Mouse (Mus musculus) lung, postnatal 0 days (tissue): ENCODE results near the gene E2f2. TPM values are rescaled to one million over a fixed set of nuclear protein-coding genes. Genes with fewer than 3 reads are reported as not detected.

Experiments used
- ATAC-seq: fragments of 200-750 bp; cut with Nextera tagmentation; 2 replicates; pipeline ENCODE4 v1.8.0; 2017; ENCODE audit warnings: moderate library complexity
- DNase-seq: peaks from one replicate; pipeline ENCODE4 v3.0.0-alpha.2; 2016; ENCODE audit warnings: low spot score
- H3K27ac ChIP-seq: fragments of 300-500 bp; sonication (generic); 2 replicates; pipeline ENCODE4 v1.5.1; 2014; ENCODE audit warnings: antibody characterized with exemption, mild to moderate bottlenecking, low read length, mixed read lengths
- H3K27me3 ChIP-seq: fragments of 300-500 bp; sonication (generic); replicated peaks from 2 replicates; pipeline ENCODE4 v1.6.1; 2014; ENCODE audit warnings: low read length, mixed read lengths; ENCODE audit not compliant: insufficient read depth
- H3K36me3 ChIP-seq: fragments of 300-500 bp; sonication (generic); 2 replicates; pipeline ENCODE4 v1.6.1; 2014; ENCODE audit warnings: low read length, mixed read lengths; ENCODE audit not compliant: insufficient read depth
- H3K4me1 ChIP-seq: fragments of 300-500 bp; sonication (generic); 2 replicates; pipeline ENCODE4 v1.6.1; 2014; ENCODE audit warnings: antibody characterized with exemption, low read depth, low read length, mixed read lengths; ENCODE audit not compliant: insufficient read depth
- H3K4me2 ChIP-seq: fragments of 300-500 bp; sonication (generic); replicated peaks from 2 replicates; pipeline ENCODE4 v1.6.1; 2014; ENCODE audit warnings: low read depth, mild to moderate bottlenecking, low read length, moderate library complexity, mixed read lengths
- H3K4me3 ChIP-seq: fragments of 300-500 bp; sonication (generic); 2 replicates; pipeline ENCODE4 v1.5.1; 2014; ENCODE audit warnings: low read depth, low read length
- H3K9ac ChIP-seq: fragments of 300-500 bp; sonication (generic); replicated peaks from 2 replicates; pipeline ENCODE4 v1.6.1; 2014; ENCODE audit warnings: low read depth, mild to moderate bottlenecking
- H3K9me3 ChIP-seq: fragments of 300-500 bp; sonication (generic); 2 replicates; pipeline ENCODE4 v1.6.1; 2016; ENCODE audit warnings: low read length, mixed read lengths
- CTCF ChIP-seq: IDR thresholded peaks from 2 replicates; pipeline ENCODE4 v1.5.1; 2016; ENCODE audit warnings: antibody characterized with exemption, mild to moderate bottlenecking
- EP300 ChIP-seq: IDR thresholded peaks from 2 replicates; pipeline ENCODE4 v1.6.1; 2016; ENCODE audit warnings: antibody characterized with exemption, mild to moderate bottlenecking, control low read depth
- WGBS: fragments of 180-500 bp; shearing (Covaris S2); extraction: QIAGEN DNeasy Blood & Tissue Kit; methylation state at CpG from one replicate; pipeline ENCODE4 v1.1.7; 2014; 5-methylcytosine and 5-hydroxymethylcytosine counted together
- polyA plus RNA-seq: library from polyadenylated mRNA; unstranded; fragments of >200 nt; fragmentation: Nextera tagmentation; extraction: Ambion mirVana; gene quantifications from 2 replicates; pipeline ENCODE4 v1.2.1, GENCODE M21; 2015

The E2f2 gene
- polyA plus RNA-seq, 1 experiment from 2014 or later, result 19.1 TPM

GRCm38 (mm10) chr4:136177612-136178474 is 5.6 kb downstream of the E2f2 start:
- H3K9ac ChIP-seq, result no peak overlapping the region
- H3K4me3 ChIP-seq, result no peak overlapping the region
- peak; percentile 84; the same call in 1 of the 2 replicates for TF ChIP-seq EP300
- TF ChIP-seq CTCF, result no peak
- peak overlapping the region; percentile 3; the same call in 1 of the 2 replicates for H3K4me2 ChIP-seq
- H3K27me3 ChIP-seq, result no peaks in the 10 kb centered on the region
- peak overlapping the region; percentile 90 for H3K27ac ChIP-seq
- 17% methylated on average over 11 of the region's 11 CpGs for WGBS
- H3K36me3 ChIP-seq, result no peaks in the 10 kb centered on the region
- ATAC-seq (peak; percentile 52), DNase-seq (peak; percentile 87)
- H3K9me3 ChIP-seq, result no peaks in the 10 kb centered on the region
- H3K4me1 ChIP-seq, result peaks cover 55% of the 10 kb centered on the region

- Histone ChIP-seq H3K36me3 (no peaks in the 10 kb centered on the region), H3K9me3 (no peaks in the 10 kb centered on the region), H3K4me3 (no peak overlapping the region), H3K27me3 (no peaks in the 10 kb centered on the region), H3K4me1 (peaks cover 49% of the 10 kb centered on the region), H3K27ac (peak overlapping the region; percentile 90), H3K4me2 (no peak overlapping the region; the same call in 1 of the 2 replicates), H3K9ac (no peak overlapping the region)
- TF ChIP-seq CTCF (no peak), EP300 (no peak)
- DNase-seq, result peak; percentile 46
- ATAC-seq, result no peak
- WGBS, result 56% methylated on average over 12 of the region's 12 CpGs
Measured at GRCm38 (mm10) chr4:136178475-136178921, 6.3 kb downstream of the E2f2 start.

- H3K36me3 ChIP-seq, result no peaks in the 10 kb centered on the region
- WGBS, result 43% methylated on average over 7 of the region's 7 CpGs
- H3K27me3 ChIP-seq, result no peaks in the 10 kb centered on the region
- peak; percentile 93 for DNase-seq
- H3K4me3 ChIP-seq, result no peak overlapping the region
- peak overlapping the region; percentile 90 for H3K27ac ChIP-seq
- no peaks in the 10 kb centered on the region for H3K9me3 ChIP-seq
- H3K4me2 ChIP-seq, result peak overlapping the region; percentile 56
- no peak for TF ChIP-seq CTCF
- peak; percentile 87 for TF ChIP-seq EP300
- no peak for ATAC-seq
- no peak overlapping the region for H3K9ac ChIP-seq
- H3K4me1 ChIP-seq, result peaks cover 40% of the 10 kb centered on the region
Measured at GRCm38 (mm10) chr4:136179456-136179855, 7.3 kb downstream of the E2f2 start.

- peak; percentile 90 for DNase-seq
- peak overlapping the region; percentile 30; the same call in 1 of the 2 replicates for H3K4me3 ChIP-seq
- peak; percentile 37 for ATAC-seq
- peaks cover 34% of the 10 kb centered on the region for H3K4me1 ChIP-seq
- TF ChIP-seq EP300 (no peak), CTCF (peak; percentile 89)
- no peak overlapping the region for H3K9ac ChIP-seq
- no peaks in the 10 kb centered on the region for H3K27me3 ChIP-seq
- H3K4me2 ChIP-seq, result peak overlapping the region; percentile 56
- WGBS, result 8% methylated on average over 15 of the region's 15 CpGs
- peak overlapping the region; percentile 90 for H3K27ac ChIP-seq
- no peaks in the 10 kb centered on the region for H3K36me3 ChIP-seq
- no peaks in the 10 kb centered on the region for H3K9me3 ChIP-seq
Measured at GRCm38 (mm10) chr4:136179998-136180397, 7.8 kb downstream of the E2f2 start.

GRCm38 (mm10) chr4:136180408-136181330 is 8.5 kb downstream of the E2f2 start:
- peak; percentile 83 for ATAC-seq
- Histone ChIP-seq H3K4me3 (peak overlapping the region; percentile 30), H3K9ac (no peak overlapping the region), H3K4me2 (peak overlapping the region; percentile 56), H3K27me3 (no peaks in the 10 kb centered on the region), H3K27ac (peak overlapping the region; percentile 90), H3K4me1 (peaks cover 30% of the 10 kb centered on the region; the same call in 1 of the 2 replicates), H3K9me3 (no peaks in the 10 kb centered on the region), H3K36me3 (no peaks in the 10 kb centered on the region)
- DNase-seq, result peak; percentile 93
- peak; percentile 43 for TF ChIP-seq EP300
- TF ChIP-seq CTCF, result no peak
- WGBS, result 28% methylated on average over 23 of the region's 23 CpGs
